Mouse (Mus musculus): Measurements from ENCODE around the gene Rbp1.

DNA sequence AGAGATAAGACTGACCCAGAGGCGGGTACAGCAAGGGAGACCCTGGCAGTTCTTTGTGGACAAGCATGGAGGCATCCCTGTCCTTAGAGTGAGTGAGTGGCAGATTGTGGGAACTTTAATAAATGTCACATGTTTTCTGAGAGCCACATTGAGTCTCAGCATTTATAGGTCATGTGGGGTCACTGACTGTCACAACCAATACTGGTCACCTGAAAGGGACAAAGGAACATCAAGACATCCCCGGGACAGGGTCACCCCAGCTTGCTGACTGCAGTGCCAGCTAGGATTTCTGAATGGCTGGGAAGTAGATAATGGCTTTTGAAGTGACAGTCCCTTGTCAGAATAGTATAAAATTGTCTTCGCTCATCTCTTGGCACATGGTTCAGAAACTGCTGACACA, 16.3 kb downstream of the Rbp1 start:
- no peak for TF ChIP-seq POLR2A (IDR thresholded peaks at IDR 0.05; ENCODE audit: borderline replicate concordance, extremely low read depth, insufficient read depth, insufficient read length, poor library complexity, severe bottlenecking)
- TF ChIP-seq CTCF (IDR thresholded peaks at IDR 0.05; ENCODE audit: borderline replicate concordance, extremely low read depth, insufficient read depth, insufficient read length): no peak

Measured in brain, embryonic 14.5 days (tissue).